8 mouse cellular contexts compared by ENCODE assay signal in the genomic region with DNA sequence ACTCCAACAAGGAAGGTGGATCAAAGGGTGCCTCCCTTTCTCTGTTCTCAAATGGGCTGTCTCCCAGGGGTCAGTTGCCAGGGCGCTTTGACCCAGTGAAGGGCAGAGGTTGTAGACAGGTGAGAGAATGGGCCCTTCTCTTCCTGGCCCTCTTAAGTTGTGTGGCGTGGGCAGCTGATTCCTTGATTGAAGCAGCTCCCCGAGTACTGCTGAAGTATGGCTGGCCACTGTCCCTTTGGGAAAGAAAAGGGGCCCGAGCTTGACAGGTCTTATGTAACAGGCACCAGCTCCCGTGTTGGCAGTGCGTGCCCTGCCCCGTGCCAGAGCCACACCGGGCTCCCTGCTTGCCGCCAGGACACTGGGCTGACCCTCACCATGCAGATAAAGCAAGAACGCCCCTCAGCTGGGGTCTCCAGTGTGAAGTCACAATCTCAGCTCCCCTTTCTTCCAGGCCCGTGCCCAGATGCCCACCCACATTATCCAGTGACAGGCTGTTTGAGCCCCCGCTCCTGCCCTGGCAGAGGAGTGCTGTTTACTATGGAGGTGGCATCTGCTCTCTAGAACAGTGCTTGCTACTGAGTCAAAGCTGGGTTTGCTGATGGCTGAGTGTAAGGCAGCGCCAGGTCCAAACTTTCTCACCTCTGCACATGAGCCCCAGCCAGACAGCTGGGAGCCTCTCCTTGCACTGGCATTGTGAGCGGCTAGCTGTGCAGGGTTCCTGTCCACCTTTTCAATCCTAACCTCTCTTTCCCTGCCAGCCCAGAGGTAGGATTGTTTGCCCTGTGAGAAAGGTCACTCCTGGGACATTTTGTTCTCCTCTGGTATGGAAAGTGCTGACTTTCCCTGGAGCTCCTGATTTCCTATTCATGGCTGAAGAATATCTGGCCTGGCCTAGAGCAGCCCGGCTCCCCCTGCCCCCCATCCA. TPM values are rescaled to one million over a fixed set of nuclear protein-coding genes. Genes with fewer than 3 reads are reported as not detected.
DNase-seq lines count a peak whose midpoint lies in the region; ATAC-seq lines count a peak whose summit lies in the region.

No protein-coding gene starts in this region.

- ATAC-seq in hindbrain, embryonic 15.5 days (ENCODE audit: low FRiP score, low read depth), result 0 out of 2 replicates have a peak, but pooled peaks have one; percentile 15
- no peak for ATAC-seq in neural tube, embryonic 15.5 days (ENCODE audit: low FRiP score)

- no peak overlapping the region for H3K27ac ChIP-seq in hindbrain, embryonic 15.5 days (replicated peaks)
- no peak overlapping the region for H3K27ac ChIP-seq in neural tube, embryonic 15.5 days (replicated peaks)

- H3K9me3 ChIP-seq in hindbrain, embryonic 15.5 days, result no peaks in the 10 kb centered on the region
- H3K9me3 ChIP-seq in neural tube, embryonic 15.5 days (replicated peaks), result no peaks in the 10 kb centered on the region

- peak overlapping the region; percentile 53; the same call in 1 of the 2 replicates for H3K4me3 ChIP-seq in hindbrain, embryonic 15.5 days
- H3K4me3 ChIP-seq in neural tube, embryonic 15.5 days (replicated peaks), result no peak overlapping the region

- no peak overlapping the region for H3K9ac ChIP-seq in hindbrain, embryonic 15.5 days
- H3K9ac ChIP-seq in neural tube, embryonic 15.5 days (replicated peaks), result no peak overlapping the region

- H3K4me1 ChIP-seq in hindbrain, embryonic 15.5 days (replicated peaks), result peaks cover 37% of the 10 kb centered on the region
- H3K4me1 ChIP-seq in neural tube, embryonic 15.5 days, result peaks cover 38% of the 10 kb centered on the region

- intact Hi-C loops in left cerebral cortex, postnatal 36 days (cut with DNase I), result loop anchor here (2.0 kb wide), 1 partner anchor 19 kb away; a partner anchor contains a TSS

- peak overlapping the region; percentile 98 for H3K4me2 ChIP-seq in hindbrain, embryonic 15.5 days
- H3K4me2 ChIP-seq in neural tube, embryonic 15.5 days, result peak overlapping the region; percentile 100

- H3K36me3 ChIP-seq in hindbrain, embryonic 15.5 days, result no peaks in the 10 kb centered on the region
- H3K36me3 ChIP-seq in neural tube, embryonic 15.5 days, result peaks cover 2% of the 10 kb centered on the region; the same call in 1 of the 2 replicates

- H3K27me3 ChIP-seq in hindbrain, embryonic 15.5 days, result peaks cover 30% of the 10 kb centered on the region
- peaks cover 25% of the 10 kb centered on the region for H3K27me3 ChIP-seq in neural tube, embryonic 15.5 days (replicated peaks)

- 61% methylated on average over 15 of the region's 15 CpGs for WGBS in hindbrain, embryonic 15.5 days
- 68% methylated on average over 15 of the region's 15 CpGs for WGBS in neural tube, embryonic 15.5 days

- peak; percentile 67 for DNase-seq in adrenal gland, adult 8-10 months
- peak; percentile 93 to 94 for DNase-seq in cerebellum, adult 18-20 months
- DNase-seq in gastrocnemius, postnatal 10 days, result peak; percentile 59
- peak; percentile 79 to 81 for DNase-seq in left cerebral cortex, postnatal 36 days (ENCODE audit: low spot score in 2 of 2)
- no peak for DNase-seq in urinary bladder, postnatal 10 days (ENCODE audit: low spot score)
- DNase-seq in adipocyte (ENCODE audit: low spot score), result no peak

RNA-seq across cellular contexts. Expression of a gene that starts 15.5 kb away (rescaled TPM):
- under 1 TPM in 2 of 4 experiments, not detected in 2; 0.10 to 0.31 TPM for total RNA-seq in adrenal gland, adult 8-10 months (2022)
- total RNA-seq in gastrocnemius, postnatal 10 days (2021), result under 1 TPM in 1 of 2 experiments, not detected in 1; 0.18 TPM
- polyA plus RNA-seq in hindbrain, embryonic 15.5 days (2015; fragmentation: Nextera tagmentation; extraction: Ambion mirVana), result 0.13 and 0.35 TPM in 2 replicates
- under 1 TPM in 1 of 2 experiments, not detected in 1; 0.22 TPM for total RNA-seq in left cerebral cortex, postnatal 36 days (2021)
- polyA plus RNA-seq in neural tube, embryonic 15.5 days (2015; fragmentation: Nextera tagmentation; extraction: Ambion mirVana), result 0.08 and 0.28 TPM in 2 replicates

RNA-seq across cellular contexts. Expression of a gene that starts 19.2 kb away (rescaled TPM):
- total RNA-seq in adrenal gland, adult 8-10 months (2022), result 10 to 100 TPM; 39.1 to 77.6 (median 51.7) TPM
- total RNA-seq in gastrocnemius, postnatal 10 days (2021), result 100 to 1,000 TPM; 102 to 133 TPM
- 12.2 and 15.2 TPM in 2 replicates for polyA plus RNA-seq in hindbrain, embryonic 15.5 days (2015; fragmentation: Nextera tagmentation; extraction: Ambion mirVana)
- total RNA-seq in left cerebral cortex, postnatal 36 days (2021), result 100 to 1,000 TPM; 110 to 113 TPM
- 13.1 and 13.3 TPM in 2 replicates for polyA plus RNA-seq in neural tube, embryonic 15.5 days (2015; fragmentation: Nextera tagmentation; extraction: Ambion mirVana)

RNA-seq across cellular contexts. Expression of a gene that starts 21.0 kb away (rescaled TPM):
- 10 to 100 TPM; 13.7 to 22.0 (median 18.7) TPM for total RNA-seq in adrenal gland, adult 8-10 months (2022)
- total RNA-seq in gastrocnemius, postnatal 10 days (2021), result 10 to 100 TPM; 25.9 to 26.0 TPM
- polyA plus RNA-seq in hindbrain, embryonic 15.5 days (2015; fragmentation: Nextera tagmentation; extraction: Ambion mirVana), result 6.6 and 8.7 TPM in 2 replicates
- total RNA-seq in left cerebral cortex, postnatal 36 days (2021), result 10 to 100 TPM; 15.1 to 19.3 TPM
- polyA plus RNA-seq in neural tube, embryonic 15.5 days (2015; fragmentation: Nextera tagmentation; extraction: Ambion mirVana), result 5.8 and 9.3 TPM in 2 replicates

RNA-seq across cellular contexts. Expression of a gene that starts 27.3 kb away (rescaled TPM):
- 1 to 10 TPM in 1 of 4 experiments, under 1 TPM in 3; 0.20 to 1.1 (median 0.93) TPM for total RNA-seq in adrenal gland, adult 8-10 months (2022)
- total RNA-seq in gastrocnemius, postnatal 10 days (2021), result under 1 TPM; 0.23 to 0.49 TPM
- 0.13 TPM in 1 of 2 replicates, not detected in the other for polyA plus RNA-seq in hindbrain, embryonic 15.5 days (2015; fragmentation: Nextera tagmentation; extraction: Ambion mirVana)
- 1 to 10 TPM in 1 of 2 experiments, not detected in 1; 1.0 TPM for total RNA-seq in left cerebral cortex, postnatal 36 days (2021)
- polyA plus RNA-seq in neural tube, embryonic 15.5 days (2015; fragmentation: Nextera tagmentation; extraction: Ambion mirVana), result 0.15 and 0.58 TPM in 2 replicates

RNA-seq across cellular contexts. Expression of a gene that starts 27.3 kb away (rescaled TPM):
- 10 to 100 TPM; 29.8 to 36.7 (median 31.5) TPM for total RNA-seq in adrenal gland, adult 8-10 months (2022)
- total RNA-seq in gastrocnemius, postnatal 10 days (2021), result 10 to 100 TPM; 13.0 to 15.1 TPM
- 33.9 and 37.4 TPM in 2 replicates for polyA plus RNA-seq in hindbrain, embryonic 15.5 days (2015; fragmentation: Nextera tagmentation; extraction: Ambion mirVana)
- total RNA-seq in left cerebral cortex, postnatal 36 days (2021), result 10 to 100 TPM; 29.2 to 35.7 TPM
- polyA plus RNA-seq in neural tube, embryonic 15.5 days (2015; fragmentation: Nextera tagmentation; extraction: Ambion mirVana), result 33.7 and 42.5 TPM in 2 replicates

Comparison
In these comparisons a context has a peak if more than half of its experiments do, and no peak if none do; other contexts are left out.
1. DNase-seq: peak in adrenal gland, adult 8-10 months (single experiment), cerebellum, adult 18-20 months (2 of 2), gastrocnemius, postnatal 10 days (single experiment) and left cerebral cortex, postnatal 36 days (2 of 2); none in urinary bladder, postnatal 10 days (single experiment) and adipocyte (single experiment).